Mouse (Mus musculus): ENCODE measurements around the gene Hspa4. TPM values are rescaled to one million over a fixed set of nuclear protein-coding genes. Genes with fewer than 3 reads are reported as not detected.

Hspa4 gene
- polyA plus RNA-seq, 1 experiment from 2014 or later: 109 TPM

Other genes starting within 250 kb of the Hspa4 start
- gene Zcchc10, start 24.2 kb upstream of the Hspa4 start, polyA plus RNA-seq (2016; fragmentation: Nextera tagmentation; extraction: Ambion mirVana): 19.2 and 21.9 TPM in 2 replicates
- gene Aff4, start 50.4 kb upstream of the Hspa4 start, polyA plus RNA-seq (2016; fragmentation: Nextera tagmentation; extraction: Ambion mirVana): 30.5 and 36.7 TPM in 2 replicates
- gene Leap2, start 122.7 kb upstream of the Hspa4 start, polyA plus RNA-seq (2016; fragmentation: Nextera tagmentation; extraction: Ambion mirVana): 0.45 TPM in 1 of 2 replicates, not detected in the other
- 854 and 1,100 TPM in 2 replicates for gene Uqcrq, start 130.4 kb upstream of the Hspa4 start, polyA plus RNA-seq (2016; fragmentation: Nextera tagmentation; extraction: Ambion mirVana)
- 0.74 and 1.5 TPM in 2 replicates for gene Gdf9, start 130.6 kb upstream of the Hspa4 start, polyA plus RNA-seq (2016; fragmentation: Nextera tagmentation; extraction: Ambion mirVana)
- gene Gm10447, start 156.7 kb upstream of the Hspa4 start, polyA plus RNA-seq (2016; fragmentation: Nextera tagmentation; extraction: Ambion mirVana): 0.10 and 0.16 TPM in 2 replicates
- gene Shroom1, start 156.7 kb upstream of the Hspa4 start, polyA plus RNA-seq (2016; fragmentation: Nextera tagmentation; extraction: Ambion mirVana): 2.3 and 2.5 TPM in 2 replicates
- gene Gm9837, start 170.0 kb upstream of the Hspa4 start, polyA plus RNA-seq (2016; fragmentation: Nextera tagmentation; extraction: Ambion mirVana): not detected in 2 replicates
- not detected in 2 replicates for gene Gm9945, start 179.7 kb upstream of the Hspa4 start, polyA plus RNA-seq (2016; fragmentation: Nextera tagmentation; extraction: Ambion mirVana)
- 0.32 and 0.38 TPM in 2 replicates for gene Sowaha, start 179.8 kb upstream of the Hspa4 start, polyA plus RNA-seq (2016; fragmentation: Nextera tagmentation; extraction: Ambion mirVana)
- gene Sept8, start 218.8 kb upstream of the Hspa4 start, polyA plus RNA-seq (2016; fragmentation: Nextera tagmentation; extraction: Ambion mirVana): 20.1 and 22.9 TPM in 2 replicates